Mouse (Mus musculus): ENCODE measurements around the gene 2610001J05Rik.
"Not testable (repeated sequence)": the region's sequence is repeated elsewhere in the genome, so short reads cannot be mapped to it uniquely, and the experiment has no call there.

2610001J05Rik gene

DNA sequence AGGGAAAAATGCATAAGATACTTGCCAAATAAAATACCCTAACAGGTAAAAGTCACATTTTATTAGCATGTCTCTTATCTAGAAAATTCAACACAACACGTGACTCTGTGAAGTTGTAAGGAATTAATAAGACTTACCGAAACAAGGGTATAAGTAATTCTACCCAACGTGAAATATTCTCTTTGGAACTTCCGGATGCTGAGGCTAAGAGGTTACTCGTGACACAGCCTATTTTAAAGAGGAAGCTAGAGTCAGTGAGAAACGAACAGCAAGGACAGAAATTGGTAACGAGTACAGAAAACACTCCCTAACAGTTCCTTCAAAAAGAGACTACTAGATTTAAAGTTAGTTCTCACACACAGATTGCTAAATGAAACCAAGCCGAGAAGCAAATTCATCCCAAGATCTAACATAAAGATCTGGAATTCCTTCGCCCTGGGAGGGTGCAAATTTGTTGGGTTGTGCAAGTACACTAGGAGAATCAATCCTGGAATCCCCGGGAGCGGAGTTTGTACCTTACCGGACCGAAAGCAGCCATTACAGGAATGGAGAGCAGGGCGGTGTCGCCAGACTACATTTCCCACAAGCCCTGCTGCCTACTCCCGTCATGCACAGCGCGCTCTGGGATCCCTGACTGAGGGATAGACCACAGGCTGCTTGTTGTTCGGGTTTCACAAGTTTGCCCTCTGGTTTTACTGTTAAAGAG lies at the start of gene 2610001J05Rik:
TSS of gene 2610001J05Rik (minus strand) at position 600 of the 706 bp plus-strand sequence.
- DNase-seq, result peak; percentile 91 to 95

GRCm38 (mm10) chr6:13909762-13910537 lies 38.6 kb upstream of the 2610001J05Rik start:
- no peak for DNase-seq

DNA sequence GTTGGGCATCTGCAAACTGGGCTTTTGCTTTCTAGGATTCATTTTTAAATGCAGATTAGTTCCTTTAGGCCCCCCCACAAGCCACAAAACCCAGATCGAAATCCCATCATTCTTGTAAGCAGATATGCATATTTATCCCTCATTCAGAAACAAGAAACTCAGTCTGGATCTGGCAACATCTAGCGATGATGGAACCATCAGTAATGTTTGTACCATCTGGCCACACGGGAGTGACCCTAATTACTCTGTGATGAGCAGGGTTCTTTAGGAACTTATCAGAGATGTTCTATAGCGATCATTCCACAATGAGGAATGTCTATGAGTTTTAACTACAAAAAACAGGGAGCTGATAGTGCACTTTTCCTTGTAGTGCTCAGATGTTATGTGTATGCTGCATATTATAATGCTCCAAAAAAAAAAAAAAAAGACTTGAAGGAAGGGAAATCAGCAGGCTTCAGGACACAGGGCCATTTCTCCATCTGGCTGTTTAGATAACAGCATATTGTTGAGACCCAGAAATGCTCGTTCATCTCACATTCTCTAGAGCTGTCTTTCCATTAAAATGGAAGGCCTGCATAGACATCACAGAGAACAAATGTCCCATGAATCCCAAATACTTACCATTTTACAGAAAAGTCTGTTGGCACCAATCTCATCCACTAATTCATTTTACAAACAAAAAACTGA lies 31.8 kb upstream of the 2610001J05Rik start:
- DNase-seq, result peak; percentile 8 to 26

DNA sequence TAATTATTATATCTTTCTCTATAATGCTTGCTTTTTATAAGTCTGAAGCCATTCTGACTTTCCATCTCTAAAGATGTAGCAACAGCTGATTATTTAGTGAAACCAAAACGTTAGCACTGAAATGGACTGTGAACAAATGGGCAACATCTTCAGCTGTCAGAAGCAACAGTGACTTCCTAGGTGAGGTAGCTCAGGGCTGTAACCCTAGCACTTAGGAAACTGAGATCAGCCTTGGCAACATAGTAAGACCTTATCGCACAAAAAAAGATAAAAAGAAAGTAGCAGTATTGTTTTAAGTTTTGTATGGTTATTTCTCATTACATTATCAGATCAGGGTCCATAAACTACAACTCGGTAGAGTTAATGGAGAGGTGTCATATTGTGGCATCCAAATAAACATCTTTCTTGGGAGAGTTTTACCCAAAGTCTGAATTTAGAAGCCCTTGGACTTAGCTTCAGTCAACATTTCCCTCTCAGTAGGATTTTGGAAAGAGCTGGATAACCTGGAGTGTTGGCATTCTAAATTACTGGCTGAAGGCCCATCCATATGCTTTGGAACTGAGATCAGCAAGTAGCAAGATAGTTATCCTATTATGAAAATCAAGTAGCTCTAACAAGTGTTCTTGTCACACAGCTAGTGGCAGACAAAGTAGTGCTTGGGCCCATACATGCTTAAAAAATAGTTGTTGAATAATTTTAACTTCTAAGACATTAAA lies 13.7 kb upstream of the 2610001J05Rik start:
- peak; percentile 81 to 82 for DNase-seq

GRCm38 (mm10) chr6:13882919-13883318 lies 11.6 kb upstream of the 2610001J05Rik start:
- no peak for DNase-seq

DNA sequence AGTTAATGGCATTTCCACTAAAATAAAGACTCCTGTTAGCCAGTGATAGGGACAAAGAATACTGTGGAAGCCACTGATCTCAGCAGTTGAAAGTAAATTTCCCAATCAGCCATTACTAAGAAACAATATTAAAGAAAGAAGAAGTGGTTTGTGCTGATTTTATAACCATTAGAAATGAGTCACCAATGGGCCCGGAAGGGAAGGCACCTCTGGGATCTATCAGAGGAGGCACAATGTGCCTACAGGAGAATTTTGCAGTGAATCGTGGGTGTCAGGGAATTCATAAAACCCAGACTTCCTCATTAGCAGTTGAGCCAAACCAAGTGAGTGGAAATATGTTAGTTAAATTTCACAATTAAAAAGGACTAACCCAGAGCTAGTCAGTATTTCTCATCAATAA lies 2.6 kb upstream of the 2610001J05Rik start:
- DNase-seq, result no peak

- no peak for DNase-seq
Measured at GRCm38 (mm10) chr6:13872076-13872475, 758 bp upstream of the 2610001J05Rik start.

GRCm38 (mm10) chr6:13871625-13871958 lies 274 bp upstream of the 2610001J05Rik start:
- DNase-seq, result no peak

DNA sequence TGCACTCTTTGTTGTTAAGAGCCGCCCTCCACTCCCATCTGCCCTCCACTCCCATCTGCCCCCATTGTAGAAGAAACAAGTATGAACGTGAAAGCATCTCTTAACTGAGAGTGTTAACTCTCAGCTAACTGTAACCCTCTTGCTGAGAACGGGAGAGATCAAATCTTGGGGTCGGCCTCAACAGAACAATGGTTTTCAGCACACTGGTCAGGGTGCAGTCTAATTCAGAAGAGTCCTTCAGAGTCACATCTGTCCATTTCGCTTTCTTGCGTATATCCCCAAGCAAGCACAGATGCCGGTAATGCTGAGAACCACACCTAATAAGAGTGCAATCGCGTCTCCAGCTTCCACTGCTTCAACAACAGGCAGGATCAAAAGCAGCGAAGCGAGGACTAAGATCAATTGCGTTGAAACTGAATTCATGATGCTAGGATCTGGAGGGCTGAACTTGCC lies 1.0 kb downstream of the 2610001J05Rik start:
- peak; percentile 33 to 41 for DNase-seq

DNA sequence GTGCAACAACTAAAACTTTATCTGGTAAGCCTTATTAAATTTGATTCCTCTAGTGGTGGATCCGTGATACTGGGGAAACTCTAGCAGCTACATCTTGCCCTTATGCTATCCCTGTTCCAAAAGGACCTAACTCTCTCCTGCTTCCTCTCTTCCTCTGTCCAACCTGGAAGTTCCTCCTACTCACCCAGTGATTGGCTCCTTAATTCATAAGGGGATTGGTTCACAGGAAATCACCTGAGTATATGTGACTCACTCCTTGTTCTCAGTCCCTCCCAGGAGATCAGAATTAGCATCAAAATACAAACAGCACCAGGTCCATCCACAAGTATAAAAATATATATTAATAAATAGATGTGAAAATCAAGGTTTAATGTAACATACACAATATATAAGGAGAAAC lies 10.7 kb downstream of the 2610001J05Rik start:
- no peak for DNase-seq

DNA sequence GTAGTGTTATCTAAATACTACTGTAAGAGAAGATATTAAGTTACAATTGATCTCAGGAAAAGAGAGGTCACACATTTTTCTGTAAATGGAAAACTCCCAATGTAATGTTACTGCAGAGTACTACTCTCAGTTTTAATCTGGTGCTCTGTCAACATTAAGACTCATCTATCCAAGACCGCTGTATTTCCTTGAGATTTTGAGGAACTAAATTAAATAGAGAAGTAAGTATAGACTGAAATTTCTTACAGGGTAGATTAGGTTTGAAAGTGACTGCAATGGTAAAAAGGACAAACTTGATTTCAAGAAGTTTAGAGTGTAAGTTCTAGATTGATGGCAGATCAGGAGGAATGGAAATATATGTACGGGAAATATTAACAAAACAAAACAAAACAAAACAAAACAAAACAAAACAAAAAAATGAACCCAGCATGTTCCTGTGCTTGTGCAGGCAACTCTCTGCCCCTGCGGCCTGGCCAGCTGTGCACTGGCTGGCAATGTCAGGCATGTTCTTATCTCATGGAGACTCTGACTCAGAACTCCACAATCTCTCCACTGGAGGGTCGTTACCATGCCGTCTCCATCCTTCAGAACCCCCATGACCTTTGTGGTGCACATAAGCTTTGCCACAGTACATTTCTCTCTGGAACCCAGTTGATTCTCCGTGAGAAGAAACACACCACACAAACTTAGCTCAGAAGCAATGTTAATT lies 11.3 kb downstream of the 2610001J05Rik start:
- no peak for DNase-seq

DNA sequence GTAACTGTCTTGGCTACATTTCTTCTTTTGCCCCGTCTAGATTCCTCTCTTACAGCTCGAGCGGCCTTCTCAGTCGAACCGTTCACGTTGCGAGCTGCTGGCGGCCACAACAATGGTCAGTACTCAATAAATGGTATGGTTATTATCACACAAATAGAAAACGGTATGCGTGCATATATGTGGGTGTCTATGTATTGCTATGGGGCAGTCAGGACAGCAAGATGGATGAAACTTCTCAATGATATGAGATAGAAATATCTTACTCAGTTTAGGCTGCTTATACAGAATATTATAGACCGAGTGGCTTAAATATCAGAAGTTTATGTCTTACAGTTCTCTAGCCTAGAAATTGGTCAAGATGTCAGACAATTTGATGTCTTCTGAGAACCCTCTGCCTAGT lies 17.1 kb downstream of the 2610001J05Rik start:
- DNase-seq, result no peak

DNA sequence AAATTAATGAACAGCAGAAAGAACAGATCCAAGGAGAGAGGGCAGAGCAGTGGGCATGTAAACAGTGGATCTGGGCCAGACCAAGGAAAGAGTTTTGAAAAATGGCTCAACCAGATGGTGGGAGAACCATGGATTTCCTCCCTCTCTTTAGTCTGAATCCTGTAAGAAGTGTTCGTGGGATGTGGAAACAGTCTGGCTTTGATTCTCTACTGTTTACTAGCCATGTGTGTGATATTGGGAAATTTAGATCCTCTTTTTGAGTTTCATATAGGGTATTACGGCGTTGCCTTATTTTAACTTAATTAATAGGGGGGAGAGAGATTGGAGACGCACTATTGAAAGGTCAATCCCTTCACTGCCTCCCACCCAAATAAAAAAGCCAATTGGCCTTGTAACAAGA lies 18.1 kb downstream of the 2610001J05Rik start:
- no peak for DNase-seq

DNA sequence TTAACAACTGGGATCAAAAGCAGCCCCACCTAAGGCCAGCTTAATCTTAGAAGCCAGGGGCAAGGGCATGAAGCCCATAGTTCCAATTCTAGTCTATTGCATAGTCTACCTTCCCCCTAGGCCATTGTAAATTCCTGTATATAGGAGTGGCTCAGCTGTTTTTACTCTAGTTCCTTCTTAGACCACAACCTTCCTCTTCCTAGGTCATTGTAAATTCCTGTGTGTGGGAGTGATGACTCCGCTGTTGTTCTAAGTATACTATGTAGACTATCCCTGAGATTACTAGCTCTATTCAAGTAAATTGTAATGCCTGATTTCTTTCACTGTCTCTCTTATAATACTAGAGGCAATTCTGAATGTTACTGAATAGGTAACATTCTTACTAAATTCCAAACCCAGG lies 25.3 kb downstream of the 2610001J05Rik start:
- DNase-seq, result not testable (repeated sequence)

GRCm38 (mm10) chr6:13839345-13840054 lies 31.8 kb downstream of the 2610001J05Rik start, which contains the start of gene Gpr85:
Gpr85 (minus strand) TSS chr6:13839942.
- DNase-seq, result peak; percentile 46 to 67

DNA sequence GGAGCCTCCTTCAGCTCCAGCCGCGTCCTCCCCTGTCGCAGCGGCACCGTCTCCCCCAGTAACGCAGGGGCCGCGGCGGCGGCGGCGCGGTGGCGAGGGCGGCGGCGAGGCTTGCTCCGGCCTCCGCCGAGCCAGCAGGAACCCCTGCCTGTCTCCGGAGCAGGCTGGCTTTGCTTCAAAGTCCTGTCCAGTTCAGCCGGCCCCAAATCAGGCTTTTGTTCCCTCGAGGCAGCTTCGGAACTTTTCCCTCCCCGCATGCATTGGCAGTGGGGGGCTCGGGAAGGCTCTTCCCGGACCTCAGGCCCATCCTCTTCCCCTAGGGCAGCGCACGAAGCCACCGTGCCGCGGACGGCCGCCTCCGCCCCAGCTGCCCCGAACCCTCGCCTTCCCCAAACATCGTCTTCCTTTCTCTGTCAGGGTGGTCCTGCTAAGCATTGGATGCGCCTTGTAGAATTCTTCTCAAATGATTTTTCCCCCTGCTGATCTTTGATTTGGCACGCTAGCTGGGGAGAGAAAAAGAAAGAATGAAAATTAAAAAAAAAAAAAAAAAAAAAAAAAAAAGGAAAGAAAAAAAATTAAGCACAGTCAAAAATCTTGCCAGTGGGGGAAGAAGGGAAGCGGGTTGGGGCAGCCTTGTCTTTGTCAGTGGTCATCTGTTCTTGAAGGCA lies 32.5 kb downstream of the 2610001J05Rik start:
- DNase-seq, result peak; percentile 88 to 92

GRCm38 (mm10) chr6:13837916-13838676 lies 33.2 kb downstream of the 2610001J05Rik start:
- DNase-seq, result peak; percentile 73 to 81

DNA sequence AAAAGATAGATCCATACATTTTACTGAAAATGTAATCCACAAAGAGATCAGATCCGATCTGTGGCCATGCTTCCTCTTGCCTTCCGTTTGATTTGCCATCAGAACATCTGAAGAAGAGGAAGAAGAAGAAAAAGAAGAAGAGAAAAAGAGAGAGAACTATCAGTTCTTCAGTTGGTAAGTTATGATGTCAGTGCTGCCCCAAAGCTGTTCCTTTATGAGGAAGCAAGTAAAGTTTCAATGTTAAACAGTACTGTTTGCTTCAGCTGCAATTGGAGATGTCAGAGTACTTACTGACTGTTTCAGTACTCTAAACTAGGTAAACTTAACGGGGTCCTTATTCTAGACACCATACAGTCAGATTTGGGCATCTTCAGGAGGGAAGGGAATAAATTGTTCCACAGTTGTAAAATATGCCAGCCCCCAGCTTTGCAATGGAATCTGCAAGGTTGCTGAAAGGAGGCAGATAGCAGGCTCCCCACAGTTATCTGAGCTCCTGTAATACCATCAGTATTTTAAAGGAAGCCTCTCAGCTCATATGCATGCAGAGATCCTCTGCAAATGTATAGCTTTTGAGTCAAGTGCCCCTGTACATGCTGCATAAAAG lies 34.2 kb downstream of the 2610001J05Rik start:
- DNase-seq, result peak; percentile 40 to 60
